Mouse (Mus musculus) intestine, embryonic 16.5 days (tissue): Measurements from ENCODE around the gene Gucd1. TPM values are rescaled to one million over a fixed set of nuclear protein-coding genes. Genes with fewer than 3 reads are reported as not detected.
A peak's percentile ranks its signal among the peaks of the same experiment; 100 is the strongest.
"Not testable (repeated sequence)": the region's sequence is repeated elsewhere in the genome, so short reads cannot be mapped to it uniquely, and the experiment has no call there.

Source experiments
- ATAC-seq: fragments of 200-750 bp; cut with Nextera tagmentation; 2 replicates; pipeline ENCODE4 v1.8.0; 2017; ENCODE audit warnings: moderate TSS enrichment, moderate library complexity
- H3K27ac ChIP-seq: fragments of 300-500 bp; sonication (generic); 2 replicates; pipeline ENCODE4 v1.5.1; 2014; ENCODE audit warnings: mild to moderate bottlenecking, low read length
- H3K27me3 ChIP-seq: fragments of 300-500 bp; sonication (generic); replicated peaks from 2 replicates; pipeline ENCODE4 v1.6.1; 2014; ENCODE audit warnings: low read length, control low read depth, mixed read lengths; ENCODE audit not compliant: control insufficient read depth, insufficient read depth
- H3K36me3 ChIP-seq: fragments of 300-500 bp; sonication (generic); 2 replicates; pipeline ENCODE4 v1.6.1; 2014; ENCODE audit warnings: low read length, control low read depth; ENCODE audit not compliant: control insufficient read depth, insufficient read depth
- H3K4me1 ChIP-seq: fragments of 300-500 bp; sonication (generic); 2 replicates; pipeline ENCODE4 v1.6.1; 2014; ENCODE audit warnings: low read length, control low read depth, mixed read lengths; ENCODE audit not compliant: control insufficient read depth, insufficient read depth
- H3K4me2 ChIP-seq: fragments of 300-500 bp; sonication (generic); 2 replicates; pipeline ENCODE4 v1.6.1; 2014; ENCODE audit warnings: low read depth, low read length, control low read depth
- H3K4me3 ChIP-seq: fragments of 300-500 bp; sonication (generic); 2 replicates; pipeline ENCODE4 v1.5.1; 2014; ENCODE audit warnings: mild to moderate bottlenecking, low read length
- H3K9ac ChIP-seq: fragments of 300-500 bp; sonication (generic); 2 replicates; pipeline ENCODE4 v1.6.1; 2014; ENCODE audit warnings: low read depth, low read length
- H3K9me3 ChIP-seq: fragments of 300-500 bp; sonication (generic); 2 replicates; pipeline ENCODE4 v1.6.1; 2016; ENCODE audit warnings: low read length, control low read depth; ENCODE audit not compliant: control insufficient read depth
- WGBS: fragments of 180-500 bp; shearing (Covaris S2); extraction: QIAGEN DNeasy Blood & Tissue Kit; methylation state at CpG from one replicate; pipeline ENCODE4 v1.1.7; 2014; 5-methylcytosine and 5-hydroxymethylcytosine counted together
- polyA plus RNA-seq: library from polyadenylated mRNA; unstranded; fragments of >200 nt; fragmentation: Nextera tagmentation; extraction: Ambion mirVana; gene quantifications from 2 replicates; pipeline ENCODE4 v1.2.1, GENCODE M21; 2015

Gene Gucd1
- polyA plus RNA-seq, 1 experiment from 2014 or later, result 55.5 TPM

- Histone ChIP-seq H3K27me3 (no peaks in the 10 kb centered on the region), H3K36me3 (no peaks in the 10 kb centered on the region), H3K4me1 (0 out of 2 replicates have a peak, but pooled peaks cover 3% of the 10 kb centered on the region), H3K4me2 (no peak overlapping the region), H3K9ac (no peak overlapping the region), H3K4me3 (no peak overlapping the region), H3K9me3 (no peaks in the 10 kb centered on the region), H3K27ac (no peak overlapping the region)
- 27% methylated on average over 5 of the region's 5 CpGs for WGBS
- ATAC-seq, result no peak
These were observed 43.2 kb downstream of the Gucd1 start for GRCm38 (mm10) chr10:75474571-75474970.

GRCm38 (mm10) chr10:75473411-75473810, 44.4 kb downstream of the Gucd1 start:
- no peak for ATAC-seq
- H3K4me2 ChIP-seq, result no peak overlapping the region
- no peaks in the 10 kb centered on the region for H3K9me3 ChIP-seq
- H3K4me3 ChIP-seq, result no peak overlapping the region
- 0 out of 2 replicates have a peak, but pooled peaks cover 3% of the 10 kb centered on the region for H3K4me1 ChIP-seq
- no peaks in the 10 kb centered on the region for H3K36me3 ChIP-seq
- H3K27ac ChIP-seq, result no peak overlapping the region
- no peak overlapping the region for H3K9ac ChIP-seq
- 72% methylated on average over 8 of the region's 8 CpGs for WGBS
- H3K27me3 ChIP-seq, result no peaks in the 10 kb centered on the region

GRCm38 (mm10) chr10:75465781-75466550, 51.8 kb downstream of the Gucd1 start:
- ATAC-seq, result no peak
- Histone ChIP-seq H3K4me2 (no peak overlapping the region), H3K36me3 (no peaks in the 10 kb centered on the region), H3K4me3 (no peak overlapping the region), H3K9ac (no peak overlapping the region), H3K27ac (peak overlapping the region; percentile 37), H3K4me1 (peaks cover 8% of the 10 kb centered on the region; the same call in 1 of the 2 replicates), H3K27me3 (no peaks in the 10 kb centered on the region), H3K9me3 (no peaks in the 10 kb centered on the region)
- WGBS, result 46% methylated on average over 6 of the region's 6 CpGs

- no peaks in the 10 kb centered on the region for H3K9me3 ChIP-seq
- H3K4me1 ChIP-seq, result peaks cover 8% of the 10 kb centered on the region; the same call in 1 of the 2 replicates
- no peak overlapping the region for H3K9ac ChIP-seq
- no peak overlapping the region for H3K4me3 ChIP-seq
- H3K4me2 ChIP-seq, result no peak overlapping the region
- no peaks in the 10 kb centered on the region for H3K36me3 ChIP-seq
- ATAC-seq, result no peak
- no peak overlapping the region for H3K27ac ChIP-seq
- H3K27me3 ChIP-seq, result no peaks in the 10 kb centered on the region
- 88% methylated on average over 3 of the region's 3 CpGs for WGBS
These were observed 55.0 kb downstream of the Gucd1 start for GRCm38 (mm10) chr10:75462728-75463127.

GRCm38 (mm10) chr10:75458329-75458728, 59.4 kb downstream of the Gucd1 start:
- WGBS, result 76% methylated on average over 4 of the region's 4 CpGs
- ATAC-seq, result no peak
- H3K4me2 ChIP-seq, result no peak overlapping the region
- no peaks in the 10 kb centered on the region for H3K36me3 ChIP-seq
- no peaks in the 10 kb centered on the region for H3K27me3 ChIP-seq
- no peak overlapping the region for H3K9ac ChIP-seq
- H3K4me3 ChIP-seq, result no peak overlapping the region
- H3K9me3 ChIP-seq, result no peaks in the 10 kb centered on the region
- no peaks in the 10 kb centered on the region for H3K4me1 ChIP-seq
- H3K27ac ChIP-seq, result no peak overlapping the region

GRCm38 (mm10) chr10:75457852-75458251, 59.9 kb downstream of the Gucd1 start:
- H3K4me3 ChIP-seq, result no peak overlapping the region
- no peak overlapping the region for H3K27ac ChIP-seq
- H3K36me3 ChIP-seq, result no peaks in the 10 kb centered on the region
- 64% methylated on average over 1 of the region's 1 CpGs for WGBS
- H3K27me3 ChIP-seq, result no peaks in the 10 kb centered on the region
- no peak overlapping the region for H3K4me2 ChIP-seq
- H3K9ac ChIP-seq, result no peak overlapping the region
- ATAC-seq, result no peak
- H3K9me3 ChIP-seq, result no peaks in the 10 kb centered on the region
- H3K4me1 ChIP-seq, result no peaks in the 10 kb centered on the region

GRCm38 (mm10) chr10:75456061-75456831, 61.5 kb downstream of the Gucd1 start:
- not testable (repeated sequence) for H3K27ac ChIP-seq
- WGBS, result 59% methylated on average over 11 of the region's 18 CpGs

GRCm38 (mm10) chr10:75451036-75451786, 66.6 kb downstream of the Gucd1 start:
- 42% methylated on average over 10 of the region's 10 CpGs for whole genome bisulfite sequencing
- peak; percentile 60 for ATAC-seq
- H3K27ac ChIP-seq, result peak overlapping the region; percentile 69

More at GRCm38 (mm10) chr10:75456061-75456831, 61.5 kb downstream of the Gucd1 start:
- H3K4me2 ChIP-seq, H3K4me3 ChIP-seq, H3K36me3 ChIP-seq, H3K9ac ChIP-seq, H3K9me3 ChIP-seq, H3K4me1 ChIP-seq, H3K27me3 ChIP-seq: not testable (repeated sequence)
- peak; percentile 77 for ATAC-seq

GRCm38 (mm10) chr10:75450331-75450730, 67.4 kb downstream of the Gucd1 start:
- H3K9me3 ChIP-seq, result no peaks in the 10 kb centered on the region
- no peak overlapping the region for H3K4me3 ChIP-seq
- H3K9ac ChIP-seq, result no peak overlapping the region
- no peaks in the 10 kb centered on the region for H3K36me3 ChIP-seq
- H3K4me2 ChIP-seq, result no peak overlapping the region
- H3K4me1 ChIP-seq, result peaks cover 11% of the 10 kb centered on the region
- H3K27me3 ChIP-seq, result no peaks in the 10 kb centered on the region
- no peak for ATAC-seq
- WGBS, result 89% methylated on average over 8 of the region's 8 CpGs
- H3K27ac ChIP-seq, result peak overlapping the region; percentile 69; the same call in 1 of the 2 replicates

More at GRCm38 (mm10) chr10:75451036-75451786, 66.6 kb downstream of the Gucd1 start:
- Histone ChIP-seq H3K4me2 (no peak overlapping the region), H3K9me3 (no peaks in the 10 kb centered on the region), H3K9ac (no peak overlapping the region), H3K36me3 (no peaks in the 10 kb centered on the region), H3K27me3 (no peaks in the 10 kb centered on the region), H3K4me3 (no peak overlapping the region), H3K4me1 (peaks cover 11% of the 10 kb centered on the region)
